Mouse (Mus musculus) megakaryocyte, embryonic 14.5 days (primary cell): Measurements from ENCODE around the gene Sept8. TPM values are rescaled to one million over a fixed set of nuclear protein-coding genes. Genes with fewer than 3 reads are reported as not detected.

ENCODE experiments used
- H3K27me3 ChIP-seq: replicated peaks from 2 replicates; pipeline ENCODE3; 2012; ENCODE audit warnings: inconsistent platforms
- H3K36me3 ChIP-seq: replicated peaks from 2 replicates; pipeline ENCODE3; 2012; ENCODE audit warnings: low read length, inconsistent platforms, mixed read lengths
- H3K4me1 ChIP-seq: 2 replicates; pipeline ENCODE4 v1.6.1; 2012; ENCODE audit warnings: inconsistent platforms
- H3K4me3 ChIP-seq: replicated peaks from 2 replicates; pipeline ENCODE3; 2012; ENCODE audit warnings: moderate library complexity, mild to moderate bottlenecking, inconsistent platforms
- H3K9me3 ChIP-seq: 2 replicates; pipeline ENCODE4 v1.6.1; 2012; ENCODE audit warnings: inconsistent platforms
- FLI1 ChIP-seq: IDR thresholded peaks from 2 replicates; pipeline ENCODE4 v1.6.1; 2012; ENCODE audit warnings: low read length, inconsistent platforms, mixed read lengths
- GATA1 ChIP-seq: IDR thresholded peaks from 3 replicates; pipeline ENCODE4 v1.6.1; 2012; ENCODE audit warnings: mixed read lengths, low read length, inconsistent platforms, borderline replicate concordance
- polyA plus RNA-seq: library from polyadenylated mRNA; stranded (reverse); fragments of >175 nt; gene quantifications from 2 replicates; pipeline ENCODE4 v1.2.3, GENCODE M21; 2012; ENCODE audit warnings: low replicate concordance; ENCODE audit not compliant: insufficient read depth

The Sept8 gene
- polyA plus RNA-seq, 1 experiment = 26.6 TPM

- Histone ChIP-seq H3K4me1 (peaks cover 22% of the 10 kb centered on the region), H3K4me3 (no peak overlapping the region), H3K36me3 (peaks cover 5% of the 10 kb centered on the region), H3K9me3 (peaks cover 14% of the 10 kb centered on the region), H3K27me3 (no peaks in the 10 kb centered on the region)
- TF ChIP-seq GATA1 = no peak
- no peak for TF ChIP-seq FLI1
Measured at GRCm38 (mm10) chr11:53561986-53562385, 42.9 kb downstream of the Sept8 start.

DNA sequence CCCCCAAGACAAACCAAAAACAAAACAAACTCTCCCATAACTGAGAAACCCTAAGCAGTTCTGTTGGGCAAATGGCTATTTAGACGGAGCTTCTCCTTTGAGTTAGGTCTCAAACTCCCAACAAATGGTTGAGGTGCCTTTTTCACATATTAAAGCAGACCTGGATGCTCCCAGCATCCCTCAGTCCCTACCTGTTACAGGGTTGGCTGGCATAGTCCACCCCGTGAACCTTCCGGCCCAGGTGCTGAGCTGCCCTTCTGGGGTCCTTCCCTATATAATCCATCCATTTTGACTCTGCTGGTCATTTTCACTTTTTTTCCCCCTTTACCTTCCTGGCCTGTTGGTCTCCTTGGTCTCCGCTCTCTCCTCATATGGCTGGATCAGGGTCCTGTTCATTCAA lies 47.6 kb downstream of the Sept8 start:
- no peak for TF ChIP-seq FLI1
- TF ChIP-seq GATA1 = no peak
- Histone ChIP-seq H3K4me1 (peaks cover 35% of the 10 kb centered on the region), H3K9me3 (peaks cover 14% of the 10 kb centered on the region)

DNA sequence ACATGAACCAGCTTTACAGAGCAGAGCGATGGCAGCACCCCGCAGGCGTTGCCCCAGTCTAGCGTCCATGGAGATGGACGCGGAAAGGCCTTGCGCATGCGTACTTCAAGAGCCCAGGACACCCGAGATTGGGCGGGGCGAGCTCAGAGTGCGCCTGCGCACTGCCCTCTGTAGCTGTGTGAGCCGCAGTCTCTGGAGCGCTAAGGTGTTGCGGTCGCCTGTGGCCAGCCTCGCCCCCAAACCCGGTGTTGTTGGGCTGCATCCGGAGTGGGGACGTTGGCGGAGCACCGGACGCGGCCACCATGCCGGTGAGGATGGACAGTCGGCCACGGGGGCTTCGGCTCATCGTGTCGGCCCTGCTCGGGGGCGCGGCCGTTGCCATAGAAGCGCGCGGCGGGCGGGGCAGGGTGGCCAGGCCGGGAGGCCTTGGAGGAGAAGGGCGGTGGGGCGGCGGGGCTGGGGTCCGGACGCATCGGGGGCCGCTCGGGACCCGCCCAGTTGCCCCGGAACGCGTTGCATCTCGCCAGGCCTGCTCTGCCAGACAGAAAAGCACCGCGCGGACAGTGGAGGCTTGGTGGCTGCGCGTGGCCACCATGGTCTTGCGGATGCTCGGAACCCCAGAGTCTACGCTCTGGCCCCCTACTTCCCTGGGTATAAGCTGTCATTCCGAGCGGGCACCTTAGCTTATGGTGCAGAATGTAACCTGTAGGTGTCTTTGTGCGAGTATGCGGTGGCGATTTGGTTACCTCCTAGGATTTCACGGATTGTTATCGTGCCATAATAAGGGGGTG lies 48.4 kb downstream of the Sept8 start, which contains the start of gene Kif3a:
Gene Kif3a, plus strand, starts transcription at position 156 of the 791 bp plus-strand sequence.
- peaks cover 14% of the 10 kb centered on the region for H3K9me3 ChIP-seq
- H3K36me3 ChIP-seq = peaks cover 13% of the 10 kb centered on the region
- H3K4me1 ChIP-seq = peaks cover 30% of the 10 kb centered on the region
- TF ChIP-seq FLI1 (no peak), GATA1 (no peak)
- no peaks in the 10 kb centered on the region for H3K27me3 ChIP-seq
- H3K4me3 ChIP-seq = peak within 1 kb of the TSS; percentile 99

More for the DNA sequence above, 47.6 kb downstream of the Sept8 start:
- Histone ChIP-seq H3K4me3 (peak overlapping the region; percentile 99), H3K36me3 (peaks cover 13% of the 10 kb centered on the region), H3K27me3 (no peaks in the 10 kb centered on the region)

- peaks cover 16% of the 10 kb centered on the region for H3K4me1 ChIP-seq
- no peak overlapping the region for H3K4me3 ChIP-seq
- H3K36me3 ChIP-seq = peaks cover 59% of the 10 kb centered on the region
- TF ChIP-seq GATA1 (no peak), FLI1 (no peak)
- H3K9me3 ChIP-seq = no peaks in the 10 kb centered on the region
- H3K27me3 ChIP-seq = no peaks in the 10 kb centered on the region
Measured at GRCm38 (mm10) chr11:53580562-53580961, 61.5 kb downstream of the Sept8 start.

DNA sequence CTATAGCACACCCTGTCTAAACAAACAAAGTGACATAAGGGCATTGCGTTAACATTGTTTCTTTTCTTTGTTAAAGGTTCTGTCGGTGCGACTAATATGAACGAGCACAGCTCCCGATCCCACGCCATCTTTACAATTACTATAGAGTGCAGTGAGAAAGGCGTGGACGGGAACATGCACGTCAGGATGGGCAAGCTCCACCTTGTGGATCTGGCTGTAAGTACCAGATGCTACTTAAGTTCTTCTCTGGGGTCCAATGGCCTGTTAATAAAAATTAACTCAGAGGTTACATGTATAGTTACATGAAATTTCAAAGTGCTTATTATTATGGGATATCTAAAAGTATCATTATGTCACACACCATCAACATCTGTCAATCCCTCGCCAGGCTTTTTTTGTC lies 64.1 kb downstream of the Sept8 start:
- Histone ChIP-seq H3K4me1 (peaks cover 18% of the 10 kb centered on the region), H3K9me3 (no peaks in the 10 kb centered on the region), H3K4me3 (no peak overlapping the region), H3K27me3 (no peaks in the 10 kb centered on the region), H3K36me3 (peaks cover 67% of the 10 kb centered on the region)
- TF ChIP-seq FLI1 (no peak), GATA1 (no peak)

DNA sequence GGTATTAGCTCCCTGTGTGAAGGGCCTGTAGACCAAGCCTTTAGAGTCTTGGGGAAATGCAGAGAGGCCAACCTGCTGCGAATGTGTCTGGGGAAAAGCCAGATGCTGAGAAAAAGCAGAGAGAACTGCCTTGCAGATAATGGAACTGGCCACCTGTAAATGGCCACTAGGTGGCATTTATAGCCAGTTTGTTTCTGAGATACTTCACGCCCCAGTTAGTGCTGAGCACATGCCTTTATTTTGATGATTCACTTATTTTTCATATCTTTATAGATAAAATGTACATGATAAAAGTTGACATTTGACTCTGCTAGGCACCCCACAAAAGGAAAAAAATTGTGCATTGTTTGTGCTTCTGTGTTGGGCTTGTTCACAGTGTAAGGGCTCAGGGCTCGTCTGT lies 65.8 kb downstream of the Sept8 start:
- Histone ChIP-seq H3K4me1 (peaks cover 21% of the 10 kb centered on the region), H3K9me3 (no peaks in the 10 kb centered on the region), H3K36me3 (peaks cover 71% of the 10 kb centered on the region), H3K27me3 (no peaks in the 10 kb centered on the region), H3K4me3 (no peak overlapping the region)
- TF ChIP-seq GATA1 (no peak), FLI1 (no peak)

GRCm38 (mm10) chr11:53585510-53585909 lies 66.5 kb downstream of the Sept8 start:
- TF ChIP-seq FLI1 (no peak), GATA1 (no peak)
- H3K4me3 ChIP-seq = no peak overlapping the region
- peaks cover 67% of the 10 kb centered on the region for H3K36me3 ChIP-seq
- no peaks in the 10 kb centered on the region for H3K27me3 ChIP-seq
- peaks cover 27% of the 10 kb centered on the region for H3K4me1 ChIP-seq
- no peaks in the 10 kb centered on the region for H3K9me3 ChIP-seq

- H3K36me3 ChIP-seq = peaks cover 63% of the 10 kb centered on the region
- TF ChIP-seq GATA1 = no peak
- no peak for TF ChIP-seq FLI1
- no peaks in the 10 kb centered on the region for H3K27me3 ChIP-seq
- peaks cover 50% of the 10 kb centered on the region for H3K4me1 ChIP-seq
- no peaks in the 10 kb centered on the region for H3K9me3 ChIP-seq
- no peak overlapping the region for H3K4me3 ChIP-seq
Measured at GRCm38 (mm10) chr11:53588279-53588678, 69.2 kb downstream of the Sept8 start.

GRCm38 (mm10) chr11:53590368-53590768 lies 71.3 kb downstream of the Sept8 start:
- Histone ChIP-seq H3K4me1 (peaks cover 47% of the 10 kb centered on the region), H3K9me3 (peaks cover 3% of the 10 kb centered on the region; the same call in 1 of the 2 replicates), H3K4me3 (peak overlapping the region; percentile 89), H3K27me3 (no peaks in the 10 kb centered on the region), H3K36me3 (peaks cover 65% of the 10 kb centered on the region)
- TF ChIP-seq FLI1 (no peak), GATA1 (no peak)

DNA sequence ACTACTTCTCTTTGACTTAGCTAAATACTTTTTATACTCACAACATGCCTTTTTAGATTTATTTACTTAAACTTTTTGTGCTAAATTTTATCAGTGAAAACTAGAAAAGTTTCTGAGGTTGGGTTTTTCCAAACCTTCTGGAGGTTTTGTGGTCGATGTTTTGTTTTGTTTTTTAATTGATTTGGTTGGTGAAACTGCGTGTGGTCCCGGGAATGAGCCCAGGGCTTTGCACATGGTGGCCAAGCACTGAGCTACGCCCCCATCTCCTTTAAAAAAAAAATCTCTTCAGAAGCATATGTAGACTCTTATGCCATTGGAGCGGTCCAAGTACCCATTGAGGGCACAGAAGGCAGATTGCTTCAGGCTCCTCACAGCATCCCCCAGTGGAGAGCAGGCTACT lies 72.1 kb downstream of the Sept8 start:
- Histone ChIP-seq H3K36me3 (peaks cover 69% of the 10 kb centered on the region), H3K27me3 (no peaks in the 10 kb centered on the region), H3K4me3 (no peak overlapping the region), H3K4me1 (peaks cover 43% of the 10 kb centered on the region), H3K9me3 (peaks cover 3% of the 10 kb centered on the region; the same call in 1 of the 2 replicates)
- TF ChIP-seq GATA1 (no peak), FLI1 (no peak)

Other genes with a start within 250 kb of the Sept8 start
- gene Hspa4, start 218.8 kb upstream of the Sept8 start, polyA plus RNA-seq = 16.7 and 34.7 TPM in 2 replicates
- gene Zcchc10, start 194.6 kb upstream of the Sept8 start, polyA plus RNA-seq = 1.5 and 1.9 TPM in 2 replicates
- gene Aff4, start 168.4 kb upstream of the Sept8 start, polyA plus RNA-seq = 1.2 and 2.3 TPM in 2 replicates
- gene Leap2, start 96.1 kb upstream of the Sept8 start, polyA plus RNA-seq = not detected in 2 replicates
- gene Uqcrq, start 88.4 kb upstream of the Sept8 start, polyA plus RNA-seq = 84.7 and 161 TPM in 2 replicates
- gene Gdf9, start 88.2 kb upstream of the Sept8 start, polyA plus RNA-seq = 0.77 TPM in 1 of 2 replicates, not detected in the other
- gene Gm10447, start 62.1 kb upstream of the Sept8 start, polyA plus RNA-seq = not detected in 2 replicates
- gene Shroom1, start 62.1 kb upstream of the Sept8 start, polyA plus RNA-seq = 0.07 TPM in 1 of 2 replicates, not detected in the other
- not detected in 2 replicates for gene Gm9837, start 48.8 kb upstream of the Sept8 start, polyA plus RNA-seq
- gene Gm9945, start 39.1 kb upstream of the Sept8 start, polyA plus RNA-seq = not detected in 2 replicates
- not detected in 2 replicates for gene Sowaha, start 39.0 kb upstream of the Sept8 start, polyA plus RNA-seq
- 1.6 and 5.8 TPM in 2 replicates for gene Kif3a, start 48.1 kb downstream of the Sept8 start, polyA plus RNA-seq
- gene Il4, start 99.4 kb downstream of the Sept8 start, polyA plus RNA-seq = not detected in 2 replicates
- 0.17 TPM in 1 of 2 replicates, not detected in the other for gene Il13, start 115.4 kb downstream of the Sept8 start, polyA plus RNA-seq
- 2.9 and 3.2 TPM in 2 replicates for gene Rad50, start 188.1 kb downstream of the Sept8 start, polyA plus RNA-seq
- gene Il5, start 201.5 kb downstream of the Sept8 start, polyA plus RNA-seq = not detected in 2 replicates